Mouse (Mus musculus): ENCODE measurements at regions not wholly inside any gene's neighbourhood (a gene's known extent, or its start where the extent isn't known, plus 50 kb on each side); places are given as distances from the start of the nearest gene placed in this dataset.

DNA sequence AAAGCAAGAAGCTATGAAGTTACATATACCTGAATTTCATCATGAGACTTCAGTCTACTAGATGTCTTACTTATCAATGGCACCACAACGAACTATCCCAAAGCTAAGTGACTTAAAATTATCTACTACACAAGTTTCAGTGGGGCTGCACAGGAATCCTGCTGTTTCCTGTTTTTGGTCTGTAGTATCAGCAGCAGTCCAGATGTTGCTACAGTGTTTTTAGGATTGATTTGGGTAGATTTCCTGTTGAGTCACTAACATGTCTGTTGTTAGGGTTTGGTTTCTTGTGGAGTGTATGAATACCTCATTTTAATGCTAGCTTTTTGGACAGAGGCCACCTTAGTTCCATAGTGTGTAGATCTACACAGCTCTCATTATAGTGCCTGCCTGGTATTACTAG, 120.8 kb upstream of the Thumpd2 start:
- no peak for DNase-seq (ENCODE audit: low read depth, low spot score)

DNA sequence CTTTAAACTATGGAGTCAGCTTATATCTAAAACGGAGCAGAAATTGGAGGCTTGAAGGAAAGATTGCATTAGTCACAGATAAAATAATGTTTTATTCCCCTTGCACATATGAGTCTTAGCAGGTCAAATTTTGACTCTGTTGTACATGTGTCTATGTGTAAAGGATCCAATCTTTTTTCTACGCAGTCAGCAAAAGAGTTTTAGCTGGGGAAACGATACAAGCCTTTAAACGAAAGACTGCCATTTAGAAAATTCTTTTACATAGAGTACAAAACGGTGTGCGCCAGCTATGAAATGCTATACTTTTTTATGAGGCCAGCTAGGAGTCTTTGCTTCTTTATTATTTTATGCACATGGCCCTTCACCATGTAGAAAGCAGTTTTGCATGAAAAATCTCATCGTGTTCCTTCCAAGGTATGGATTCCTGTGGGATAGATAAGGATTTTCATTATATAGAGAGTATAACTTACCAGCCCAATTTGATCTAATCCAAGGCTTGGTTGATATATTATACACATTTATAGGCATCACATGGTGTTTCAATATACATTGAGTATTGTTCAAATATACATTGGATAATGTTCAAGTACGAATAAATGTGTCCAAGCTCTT, 116.0 kb upstream of the Thumpd2 start:
- no peak for DNase-seq (ENCODE audit: low read depth, low spot score)

DNA sequence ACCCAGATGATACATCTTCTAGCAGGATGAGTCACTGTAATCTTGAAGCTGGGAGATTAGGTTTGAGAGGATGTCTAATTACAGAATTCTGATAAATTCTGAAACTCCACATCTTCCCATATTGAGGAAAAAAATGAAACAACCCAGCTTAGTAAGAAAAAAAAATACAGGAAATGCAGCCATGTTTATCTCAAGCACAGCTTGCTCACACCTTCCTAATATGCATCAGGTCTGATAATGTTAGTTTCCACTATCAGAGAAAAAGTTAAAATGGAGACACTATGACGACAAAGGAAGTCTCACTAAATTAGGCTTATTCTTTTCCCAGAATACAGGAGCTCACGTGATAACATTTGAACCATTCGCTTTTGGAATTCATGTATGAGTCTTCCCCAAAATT, 111.4 kb upstream of the Thumpd2 start:
- DNase-seq (ENCODE audit: low read depth, low spot score) = no peak

GRCm38 (mm10) chr17:81175877-81176276, 111.0 kb upstream of the Thumpd2 start:
- DNase-seq (ENCODE audit: low read depth, low spot score) = no peak

DNA sequence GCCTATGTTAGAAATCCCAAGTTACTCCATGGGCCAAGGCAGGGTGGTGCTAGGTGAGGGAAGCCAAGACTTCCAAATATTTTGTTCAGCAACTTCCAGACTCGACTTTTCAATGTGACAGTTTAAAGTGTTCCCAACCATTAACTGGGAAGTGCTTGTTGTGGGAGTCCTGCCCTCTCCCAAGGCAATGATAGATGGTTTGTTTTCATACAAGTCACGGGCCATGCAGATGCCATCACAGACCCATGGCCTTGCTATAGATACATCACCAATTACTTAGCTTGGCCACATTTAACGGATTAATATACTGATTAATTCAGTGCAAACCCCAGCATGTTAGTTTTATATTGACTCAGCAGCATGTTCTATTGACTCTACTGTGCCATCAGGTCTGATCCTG, 108.1 kb upstream of the Thumpd2 start:
- no peak for DNase-seq (ENCODE audit: low read depth, low spot score)

- DNase-seq (ENCODE audit: low read depth, low spot score) = no peak
Measured at GRCm38 (mm10) chr17:81169118-81169517, 104.2 kb upstream of the Thumpd2 start.

DNA sequence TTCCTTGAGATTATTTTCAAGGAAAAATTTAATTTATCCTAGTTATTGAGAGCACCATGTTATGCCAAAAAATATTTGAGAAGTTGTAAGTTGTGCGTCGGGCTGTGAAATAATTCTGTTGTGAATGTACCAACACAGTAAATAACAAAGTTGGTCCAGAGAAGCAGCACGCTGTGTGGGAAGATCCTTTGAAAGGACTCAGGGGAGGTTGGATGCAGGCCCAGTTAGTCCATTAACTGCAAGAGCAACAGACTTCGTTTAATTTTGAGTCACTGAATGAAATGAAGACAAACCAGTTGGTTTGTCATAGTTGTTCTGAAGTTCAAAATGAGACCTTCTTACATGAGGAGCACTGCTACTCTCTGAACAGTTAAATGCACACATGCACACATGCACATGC, 85.8 kb upstream of the Thumpd2 start:
- DNase-seq (ENCODE audit: low read depth, low spot score) = no peak

DNA sequence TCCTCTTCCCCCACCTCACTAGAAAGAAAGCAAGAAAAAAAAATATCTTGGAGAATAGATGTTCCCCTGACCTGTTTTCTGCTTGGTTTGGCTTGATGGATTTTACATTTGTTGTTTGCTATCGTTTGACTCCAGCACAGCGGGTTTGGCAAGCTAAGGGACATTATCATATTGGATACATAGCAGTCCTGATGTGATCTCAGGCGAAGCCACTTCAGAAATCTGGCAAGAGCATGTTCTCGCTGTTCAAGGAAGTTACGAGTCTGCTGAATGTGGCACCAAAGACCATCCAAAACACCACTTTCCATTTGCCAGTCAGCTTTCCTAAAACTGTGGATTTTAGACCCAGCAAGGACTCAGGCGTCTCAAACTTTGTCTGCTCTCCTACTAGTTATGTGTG, 69.8 kb upstream of the Thumpd2 start:
- no peak for DNase-seq (ENCODE audit: low read depth, low spot score)

GRCm38 (mm10) chr17:81133227-81133626, 68.3 kb upstream of the Thumpd2 start:
- no peak for DNase-seq (ENCODE audit: low read depth, low spot score)
